Mouse (Mus musculus) stomach, postnatal 0 days (tissue): ENCODE results near the gene Slc39a8.

ENCODE experiments used
- CTCF ChIP-seq: IDR thresholded peaks from 2 replicates; pipeline ENCODE4 v1.5.1; 2016; ENCODE audit warnings: antibody characterized with exemption, low read depth, mild to moderate bottlenecking, moderate library complexity
- EP300 ChIP-seq: optimal IDR thresholded peaks from 2 replicates; pipeline ENCODE3; 2016; ENCODE audit warnings: antibody characterized with exemption

- TF ChIP-seq CTCF (0 out of 2 replicates have a peak, but pooled peaks have one; percentile 14), EP300 (no peak)
Measured at GRCm38 (mm10) chr3:135843181-135843580, 18.1 kb downstream of the Slc39a8 start.
